In genomic region chr1:72313399-72314039, GRCm38 (mm10) we compare ENCODE assay signal across 8 mouse cellular contexts. TPM values are rescaled to one million over a fixed set of nuclear protein-coding genes. Genes with fewer than 3 reads are reported as not detected.
A peak's percentile ranks its signal among the peaks of the same experiment; 100 is the strongest.
DNase-seq lines count a peak whose midpoint lies in the region; ATAC-seq and TF ChIP-seq lines count a peak whose summit lies in the region.

No protein-coding gene starts in this region.

- no peak overlapping the region for H3K4me2 ChIP-seq in embryonic facial prominence, embryonic 11.5 days (ENCODE audit: low read depth, low read length)
- no peak overlapping the region for H3K4me2 ChIP-seq in midbrain, postnatal 0 days (ENCODE audit: low read depth, low read length, poor library complexity, severe bottlenecking)
- no peak overlapping the region for H3K4me2 ChIP-seq in midbrain, embryonic 13.5 days (replicated peaks)
- no peak overlapping the region for H3K4me2 ChIP-seq in forebrain, embryonic 14.5 days (ENCODE audit: low read length)
- no peak overlapping the region for H3K4me2 ChIP-seq in stomach, postnatal 0 days (replicated peaks; ENCODE audit: low read depth)

- H3K27ac ChIP-seq in embryonic facial prominence, embryonic 11.5 days (replicated peaks; ENCODE audit: low read depth, low read length) = no peak overlapping the region
- H3K27ac ChIP-seq in embryonic facial prominence, embryonic 10.5 days (replicated peaks) = no peak overlapping the region
- no peak overlapping the region for H3K27ac ChIP-seq in midbrain, postnatal 0 days (ENCODE audit: low read depth, low read length)
- no peak overlapping the region for H3K27ac ChIP-seq in midbrain, embryonic 13.5 days
- H3K27ac ChIP-seq in forebrain, embryonic 14.5 days (ENCODE audit: low read depth, low read length) = no peak overlapping the region
- H3K27ac ChIP-seq in stomach, postnatal 0 days (replicated peaks) = no peak overlapping the region

- H3K4me3 ChIP-seq in embryonic facial prominence, embryonic 11.5 days (ENCODE audit: low read depth, low read length) = no peak overlapping the region
- H3K4me3 ChIP-seq in embryonic facial prominence, embryonic 10.5 days = no peak overlapping the region
- no peak overlapping the region for H3K4me3 ChIP-seq in midbrain, postnatal 0 days (ENCODE audit: low read depth, low read length)
- no peak overlapping the region for H3K4me3 ChIP-seq in midbrain, embryonic 13.5 days (replicated peaks)
- no peak overlapping the region for H3K4me3 ChIP-seq in forebrain, embryonic 14.5 days (ENCODE audit: low read depth, low read length)
- no peak overlapping the region for H3K4me3 ChIP-seq in stomach, postnatal 0 days (ENCODE audit: low read depth, low read length)

- no peaks in the 10 kb centered on the region for H3K4me1 ChIP-seq in embryonic facial prominence, embryonic 11.5 days (ENCODE audit: control insufficient read depth, insufficient read depth, low read length)
- peaks cover 21% of the 10 kb centered on the region for H3K4me1 ChIP-seq in embryonic facial prominence, embryonic 10.5 days
- H3K4me1 ChIP-seq in midbrain, postnatal 0 days (ENCODE audit: insufficient read depth, low read length) = no peaks in the 10 kb centered on the region
- 0 out of 2 replicates have a peak, but pooled peaks cover 9% of the 10 kb centered on the region for H3K4me1 ChIP-seq in midbrain, embryonic 13.5 days (replicated peaks)
- no peaks in the 10 kb centered on the region for H3K4me1 ChIP-seq in forebrain, embryonic 14.5 days (ENCODE audit: control insufficient read depth, insufficient read depth, low read length)
- H3K4me1 ChIP-seq in stomach, postnatal 0 days (replicated peaks; ENCODE audit: control insufficient read depth, insufficient read depth) = no peaks in the 10 kb centered on the region

- no peak overlapping the region for H3K9ac ChIP-seq in embryonic facial prominence, embryonic 11.5 days (replicated peaks; ENCODE audit: low read length)
- H3K9ac ChIP-seq in midbrain, postnatal 0 days (replicated peaks; ENCODE audit: low read length, poor library complexity, severe bottlenecking) = no peak overlapping the region
- H3K9ac ChIP-seq in midbrain, embryonic 13.5 days (replicated peaks) = no peak overlapping the region
- H3K9ac ChIP-seq in forebrain, embryonic 14.5 days (ENCODE audit: low read length) = no peak overlapping the region
- H3K9ac ChIP-seq in stomach, postnatal 0 days (ENCODE audit: low read length) = no peak overlapping the region

- TF ChIP-seq EP300 in stomach, postnatal 0 days (optimal IDR thresholded peaks at IDR 0.05) = no peak

- no peaks in the 10 kb centered on the region for H3K9me3 ChIP-seq in embryonic facial prominence, embryonic 11.5 days (replicated peaks; ENCODE audit: control insufficient read depth, low read length)
- H3K9me3 ChIP-seq in embryonic facial prominence, embryonic 10.5 days = no peaks in the 10 kb centered on the region
- H3K9me3 ChIP-seq in midbrain, postnatal 0 days (ENCODE audit: low read length) = no peaks in the 10 kb centered on the region
- H3K9me3 ChIP-seq in midbrain, embryonic 13.5 days = no peaks in the 10 kb centered on the region
- H3K9me3 ChIP-seq in forebrain, embryonic 14.5 days (replicated peaks; ENCODE audit: control insufficient read depth, low read length) = no peaks in the 10 kb centered on the region
- H3K9me3 ChIP-seq in stomach, postnatal 0 days (ENCODE audit: control insufficient read depth, low read length) = no peaks in the 10 kb centered on the region

- 79% methylated on average over 5 of the region's 5 CpGs for WGBS in embryonic facial prominence, embryonic 11.5 days
- WGBS in embryonic facial prominence, embryonic 10.5 days = 76% methylated on average over 5 of the region's 5 CpGs
- WGBS in midbrain, postnatal 0 days = 79% methylated on average over 5 of the region's 5 CpGs
- 74% methylated on average over 5 of the region's 5 CpGs for WGBS in midbrain, embryonic 13.5 days
- 74% methylated on average over 5 of the region's 5 CpGs for WGBS in forebrain, embryonic 14.5 days
- 77% methylated on average over 5 of the region's 5 CpGs for WGBS in stomach, postnatal 0 days

- no peaks in the 10 kb centered on the region; the same call in 1 of the 2 replicates for H3K36me3 ChIP-seq in embryonic facial prominence, embryonic 11.5 days (replicated peaks; ENCODE audit: control insufficient read depth, insufficient read depth, low read depth, low read length)
- peaks cover 65% of the 10 kb centered on the region for H3K36me3 ChIP-seq in embryonic facial prominence, embryonic 10.5 days (replicated peaks)
- H3K36me3 ChIP-seq in midbrain, postnatal 0 days (ENCODE audit: insufficient read depth, low read length) = no peaks in the 10 kb centered on the region
- peaks cover 22% of the 10 kb centered on the region for H3K36me3 ChIP-seq in midbrain, embryonic 13.5 days
- peaks cover 12% of the 10 kb centered on the region for H3K36me3 ChIP-seq in forebrain, embryonic 14.5 days (ENCODE audit: control insufficient read depth, insufficient read depth, low read length)
- H3K36me3 ChIP-seq in stomach, postnatal 0 days (ENCODE audit: control insufficient read depth, insufficient read depth, low read length) = peaks cover 2% of the 10 kb centered on the region

- no peaks in the 10 kb centered on the region for H3K27me3 ChIP-seq in embryonic facial prominence, embryonic 11.5 days (ENCODE audit: control insufficient read depth, insufficient read depth, low read length)
- no peaks in the 10 kb centered on the region for H3K27me3 ChIP-seq in embryonic facial prominence, embryonic 10.5 days (replicated peaks; ENCODE audit: low read depth, poor library complexity, severe bottlenecking)
- no peaks in the 10 kb centered on the region for H3K27me3 ChIP-seq in midbrain, postnatal 0 days (ENCODE audit: insufficient read depth, low read length)
- no peaks in the 10 kb centered on the region for H3K27me3 ChIP-seq in midbrain, embryonic 13.5 days
- H3K27me3 ChIP-seq in forebrain, embryonic 14.5 days (replicated peaks; ENCODE audit: control insufficient read depth, insufficient read depth, low read length) = no peaks in the 10 kb centered on the region
- H3K27me3 ChIP-seq in stomach, postnatal 0 days (ENCODE audit: control insufficient read depth, insufficient read depth, low read length) = no peaks in the 10 kb centered on the region

- DNase-seq in embryonic facial prominence, embryonic 11.5 days (ENCODE audit: low spot score) = peak; percentile 74
- DNase-seq in embryonic facial prominence, embryonic 10.5 days (ENCODE audit: low spot score) = no peak
- DNase-seq in midbrain, postnatal 0 days (ENCODE audit: low spot score) = peak; percentile 74
- peak; percentile 70 for DNase-seq in forebrain, embryonic 14.5 days (ENCODE audit: low spot score)
- DNase-seq in stomach, postnatal 0 days (ENCODE audit: low spot score) = no peak
- no peak for DNase-seq in gastrocnemius, postnatal 10 days
- no peak for DNase-seq in right cerebral cortex, postnatal 10 days (ENCODE audit: low spot score in 2 of 2)

- peak; percentile 92 for TF ChIP-seq CTCF in midbrain, postnatal 0 days (IDR thresholded peaks at IDR 0.05)
- peak; percentile 89 for TF ChIP-seq CTCF in stomach, postnatal 0 days (IDR thresholded peaks at IDR 0.05; ENCODE audit: low read depth)

- no peak for ATAC-seq in embryonic facial prominence, embryonic 11.5 days (replicated peaks; ENCODE audit: insufficient number of reproducible peaks, low FRiP score, low TSS enrichment, low read depth)
- ATAC-seq in midbrain, postnatal 0 days (ENCODE audit: low FRiP score) = no peak
- no peak for ATAC-seq in midbrain, embryonic 13.5 days
- ATAC-seq in forebrain, embryonic 14.5 days = peak; percentile 59; the same call in 1 of the 2 replicates
- ATAC-seq in stomach, postnatal 0 days (ENCODE audit: low FRiP score, low TSS enrichment) = no peak

RNA-seq across cellular contexts. Expression of gene Xrcc5, which starts 6.3 kb away (rescaled TPM):
- 77.5 and 77.8 TPM in 2 replicates for polyA plus RNA-seq in embryonic facial prominence, embryonic 11.5 days (2014; fragmentation: Nextera tagmentation; extraction: Ambion mirVana)
- 55.2 and 57.3 TPM in 2 replicates for polyA plus RNA-seq in embryonic facial prominence, embryonic 10.5 days (2016; fragmentation: Nextera tagmentation; extraction: Ambion mirVana)
- 7.7 and 8.3 TPM in 2 replicates for total RNA-seq in midbrain, postnatal 0 days (2014; rRNA removed)
- 10.5 and 11.1 TPM in 2 replicates for polyA plus RNA-seq in midbrain, postnatal 0 days (2015; fragmentation: Nextera tagmentation; extraction: Ambion mirVana)
- 28.7 and 29.1 TPM in 2 replicates for polyA plus RNA-seq in midbrain, embryonic 13.5 days (2015; fragmentation: Nextera tagmentation; extraction: Ambion mirVana)
- polyA plus RNA-seq in forebrain, embryonic 14.5 days (2014; fragmentation: Nextera tagmentation; extraction: Ambion mirVana) = 29.7 and 33.4 TPM in 2 replicates
- 21.1 and 23.5 TPM in 2 replicates for polyA plus RNA-seq in stomach, postnatal 0 days (2015; fragmentation: Nextera tagmentation; extraction: Ambion mirVana)
- total RNA-seq in gastrocnemius, postnatal 10 days (2021) = 10 to 100 TPM; 23.9 to 24.9 TPM

RNA-seq across cellular contexts. Expression of gene Tmem169, which starts 29.4 kb away (rescaled TPM):
- polyA plus RNA-seq in embryonic facial prominence, embryonic 11.5 days (2014; fragmentation: Nextera tagmentation; extraction: Ambion mirVana) = 7.0 and 7.3 TPM in 2 replicates
- polyA plus RNA-seq in embryonic facial prominence, embryonic 10.5 days (2016; fragmentation: Nextera tagmentation; extraction: Ambion mirVana) = 5.1 and 5.2 TPM in 2 replicates
- total RNA-seq in midbrain, postnatal 0 days (2014; rRNA removed) = 37.3 and 41.7 TPM in 2 replicates
- 34.1 and 38.3 TPM in 2 replicates for polyA plus RNA-seq in midbrain, postnatal 0 days (2015; fragmentation: Nextera tagmentation; extraction: Ambion mirVana)
- polyA plus RNA-seq in midbrain, embryonic 13.5 days (2015; fragmentation: Nextera tagmentation; extraction: Ambion mirVana) = 36.1 and 39.7 TPM in 2 replicates
- polyA plus RNA-seq in forebrain, embryonic 14.5 days (2014; fragmentation: Nextera tagmentation; extraction: Ambion mirVana) = 23.2 and 28.8 TPM in 2 replicates
- polyA plus RNA-seq in stomach, postnatal 0 days (2015; fragmentation: Nextera tagmentation; extraction: Ambion mirVana) = 0.69 and 0.87 TPM in 2 replicates
- total RNA-seq in gastrocnemius, postnatal 10 days (2021) = under 1 TPM; 0.26 to 0.32 TPM

RNA-seq across cellular contexts. Expression of gene Pecr, which starts 29.4 kb away (rescaled TPM):
- 23.0 and 23.3 TPM in 2 replicates for polyA plus RNA-seq in embryonic facial prominence, embryonic 11.5 days (2014; fragmentation: Nextera tagmentation; extraction: Ambion mirVana)
- 29.2 and 29.6 TPM in 2 replicates for polyA plus RNA-seq in embryonic facial prominence, embryonic 10.5 days (2016; fragmentation: Nextera tagmentation; extraction: Ambion mirVana)
- total RNA-seq in midbrain, postnatal 0 days (2014; rRNA removed) = 0.66 and 2.7 TPM in 2 replicates
- polyA plus RNA-seq in midbrain, postnatal 0 days (2015; fragmentation: Nextera tagmentation; extraction: Ambion mirVana) = 8.9 and 10.2 TPM in 2 replicates
- polyA plus RNA-seq in midbrain, embryonic 13.5 days (2015; fragmentation: Nextera tagmentation; extraction: Ambion mirVana) = 8.7 and 10.2 TPM in 2 replicates
- 8.4 and 10.3 TPM in 2 replicates for polyA plus RNA-seq in forebrain, embryonic 14.5 days (2014; fragmentation: Nextera tagmentation; extraction: Ambion mirVana)
- 44.0 and 44.8 TPM in 2 replicates for polyA plus RNA-seq in stomach, postnatal 0 days (2015; fragmentation: Nextera tagmentation; extraction: Ambion mirVana)
- total RNA-seq in gastrocnemius, postnatal 10 days (2021) = 10 to 100 TPM; 18.8 to 20.1 TPM

Comparison
In these comparisons a context has a peak if more than half of its experiments do, and no peak if none do; other contexts are left out.
1. DNase-seq: peak in embryonic facial prominence, embryonic 11.5 days (single experiment), midbrain, postnatal 0 days (single experiment) and forebrain, embryonic 14.5 days (single experiment); none in embryonic facial prominence, embryonic 10.5 days (single experiment), stomach, postnatal 0 days (single experiment), gastrocnemius, postnatal 10 days (single experiment) and right cerebral cortex, postnatal 10 days (0 of 2).